8 mouse cellular contexts compared by ENCODE assay signal in the genomic region with DNA sequence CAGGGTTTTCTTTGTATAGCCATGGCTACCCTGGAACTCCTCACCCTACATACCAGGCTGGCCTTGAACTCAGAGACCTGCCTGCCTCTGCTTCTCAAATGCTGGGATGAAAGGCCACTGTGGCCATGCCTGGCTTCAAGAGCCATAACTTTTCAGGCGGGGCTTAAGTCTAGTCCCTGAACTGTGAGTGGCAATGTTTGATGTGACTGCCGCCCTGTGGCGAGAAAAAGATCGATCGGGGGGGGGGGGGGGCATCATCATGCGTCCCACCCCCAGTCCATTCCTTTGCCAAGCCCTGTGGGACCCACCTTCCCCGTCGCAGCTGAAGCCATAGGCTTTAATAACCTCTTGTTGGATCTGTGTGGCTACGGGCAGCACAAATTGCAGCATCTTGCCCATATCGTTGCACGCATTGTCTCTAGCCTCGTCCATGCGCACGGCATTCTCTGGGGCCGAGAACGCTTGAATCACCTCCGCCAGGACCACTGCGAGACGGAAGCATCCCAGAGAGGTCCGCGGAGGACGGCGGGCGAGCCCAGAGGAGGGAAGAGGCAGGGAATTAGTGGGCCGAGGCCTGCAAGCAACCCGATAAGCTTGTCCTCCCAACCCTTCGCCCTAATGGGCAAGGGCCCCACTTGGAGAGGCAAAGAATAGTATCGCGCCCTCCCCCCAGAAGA. TPM values are rescaled to one million over a fixed set of nuclear protein-coding genes. Genes with fewer than 3 reads are reported as not detected.
DNase-seq lines count a peak whose midpoint lies in the region; ATAC-seq and TF ChIP-seq lines count a peak whose summit lies in the region.

No protein-coding gene starts in this region.

- peak overlapping the region; percentile 69 for H3K4me3 ChIP-seq in forebrain, postnatal 0 days (ENCODE audit: low read depth, low read length)
- peak overlapping the region; percentile 60 for H3K4me3 ChIP-seq in stomach, embryonic 15.5 days (replicated peaks)

- DNase-seq in frontal cortex, postnatal 36 days (ENCODE audit: low spot score in 2 of 2) = no peak
- DNase-seq in B cell, adult 2 months = peak; percentile 62 to 72
- DNase-seq in brain, adult 2 months (ENCODE audit: low read depth, low spot score) = peak; percentile 85
- peak; percentile 80 for DNase-seq in forebrain, postnatal 0 days
- DNase-seq in kidney, postnatal 14 days = peak; percentile 63

- peak overlapping the region; percentile 97 for H3K9ac ChIP-seq in forebrain, postnatal 0 days
- peak overlapping the region; percentile 77 for H3K9ac ChIP-seq in stomach, embryonic 15.5 days

- peaks cover 26% of the 10 kb centered on the region for H3K36me3 ChIP-seq in forebrain, postnatal 0 days (ENCODE audit: insufficient read depth)
- H3K36me3 ChIP-seq in stomach, embryonic 15.5 days = peaks cover 24% of the 10 kb centered on the region

- ATAC-seq in frontal cortex, adult (ENCODE audit: low TSS enrichment) = peak; percentile 10; the same call in 1 of the 2 replicates
- peak; percentile 28 for ATAC-seq in forebrain, postnatal 0 days
- peak; percentile 47 for ATAC-seq in megakaryocyte progenitor cell, adult 5-6 weeks (replicated peaks; ENCODE audit: poor library complexity)
- ATAC-seq in stomach, embryonic 15.5 days (ENCODE audit: insufficient read depth, low FRiP score, low read depth) = peak; percentile 6

- no peaks in the 10 kb centered on the region for H3K9me3 ChIP-seq in forebrain, postnatal 0 days (ENCODE audit: low read length)
- H3K9me3 ChIP-seq in stomach, embryonic 15.5 days = no peaks in the 10 kb centered on the region

- under 1% methylated on average over 29 of the region's 29 CpGs for WGBS in forebrain, postnatal 0 days
- under 1% methylated on average over 29 of the region's 29 CpGs for WGBS in stomach, embryonic 15.5 days

- TF ChIP-seq CTCF in forebrain, postnatal 0 days (IDR thresholded peaks at IDR 0.05; ENCODE audit: low read depth) = peak; percentile 74

- peaks cover 6% of the 10 kb centered on the region; the same call in 1 of the 2 replicates for H3K4me1 ChIP-seq in forebrain, postnatal 0 days (ENCODE audit: insufficient read depth)
- H3K4me1 ChIP-seq in stomach, embryonic 15.5 days = peaks cover 23% of the 10 kb centered on the region

- H3K27ac ChIP-seq in forebrain, postnatal 0 days (ENCODE audit: low read depth, low read length) = peak overlapping the region; percentile 100
- H3K27ac ChIP-seq in stomach, embryonic 15.5 days = peak overlapping the region; percentile 99

- H3K4me2 ChIP-seq in forebrain, postnatal 0 days (ENCODE audit: low read depth) = peak overlapping the region; percentile 83
- peak overlapping the region; percentile 78 for H3K4me2 ChIP-seq in stomach, embryonic 15.5 days

- no peaks in the 10 kb centered on the region for H3K27me3 ChIP-seq in forebrain, postnatal 0 days (ENCODE audit: insufficient read depth, low read length)
- no peaks in the 10 kb centered on the region for H3K27me3 ChIP-seq in stomach, embryonic 15.5 days (replicated peaks)

RNA-seq across cellular contexts. Expression of a gene that starts 0.8 kb away (rescaled TPM):
- total RNA-seq in forebrain, postnatal 0 days (2014; rRNA removed) = 257 and 314 TPM in 2 replicates
- polyA plus RNA-seq in forebrain, postnatal 0 days (2015; fragmentation: Nextera tagmentation; extraction: Ambion mirVana) = 699 and 862 TPM in 2 replicates
- 171 and 179 TPM in 2 replicates for total RNA-seq in megakaryocyte progenitor cell, adult 5-6 weeks (2015)
- 99.5 and 133 TPM in 2 replicates for total RNA-seq in megakaryocyte progenitor cell, adult 5-6 weeks (2017)
- 331 and 401 TPM in 2 replicates for polyA plus RNA-seq in stomach, embryonic 15.5 days (2015; fragmentation: Nextera tagmentation; extraction: Ambion mirVana)

RNA-seq across cellular contexts. Expression of a gene that starts 1.8 kb away (rescaled TPM):
- total RNA-seq in forebrain, postnatal 0 days (2014; rRNA removed) = 2.2 and 2.9 TPM in 2 replicates
- polyA plus RNA-seq in forebrain, postnatal 0 days (2015; fragmentation: Nextera tagmentation; extraction: Ambion mirVana) = 3.6 and 3.8 TPM in 2 replicates
- total RNA-seq in megakaryocyte progenitor cell, adult 5-6 weeks (2015) = 115 and 121 TPM in 2 replicates
- 398 and 466 TPM in 2 replicates for total RNA-seq in megakaryocyte progenitor cell, adult 5-6 weeks (2017)
- 19.0 and 19.8 TPM in 2 replicates for polyA plus RNA-seq in stomach, embryonic 15.5 days (2015; fragmentation: Nextera tagmentation; extraction: Ambion mirVana)

RNA-seq across cellular contexts. Expression of a gene that starts 15.5 kb away (rescaled TPM):
- total RNA-seq in forebrain, postnatal 0 days (2014; rRNA removed) = not detected in 2 replicates
- polyA plus RNA-seq in forebrain, postnatal 0 days (2015; fragmentation: Nextera tagmentation; extraction: Ambion mirVana) = 0.11 TPM in 1 of 2 replicates, not detected in the other
- not detected in 2 replicates for total RNA-seq in megakaryocyte progenitor cell, adult 5-6 weeks (2015)
- not detected in 2 replicates for total RNA-seq in megakaryocyte progenitor cell, adult 5-6 weeks (2017)
- polyA plus RNA-seq in stomach, embryonic 15.5 days (2015; fragmentation: Nextera tagmentation; extraction: Ambion mirVana) = not detected in 2 replicates

RNA-seq across cellular contexts. Expression of a gene that starts 16.0 kb away (rescaled TPM):
- 15.0 and 16.7 TPM in 2 replicates for total RNA-seq in forebrain, postnatal 0 days (2014; rRNA removed)
- 19.3 and 24.2 TPM in 2 replicates for polyA plus RNA-seq in forebrain, postnatal 0 days (2015; fragmentation: Nextera tagmentation; extraction: Ambion mirVana)
- 25.2 and 25.7 TPM in 2 replicates for total RNA-seq in megakaryocyte progenitor cell, adult 5-6 weeks (2015)
- 1.2 and 2.9 TPM in 2 replicates for total RNA-seq in megakaryocyte progenitor cell, adult 5-6 weeks (2017)
- 13.9 and 16.2 TPM in 2 replicates for polyA plus RNA-seq in stomach, embryonic 15.5 days (2015; fragmentation: Nextera tagmentation; extraction: Ambion mirVana)

RNA-seq across cellular contexts. Expression of a gene that starts 28.2 kb away (rescaled TPM):
- 200 and 215 TPM in 2 replicates for total RNA-seq in forebrain, postnatal 0 days (2014; rRNA removed)
- polyA plus RNA-seq in forebrain, postnatal 0 days (2015; fragmentation: Nextera tagmentation; extraction: Ambion mirVana) = 271 TPM in 2 replicates
- 229 and 271 TPM in 2 replicates for total RNA-seq in megakaryocyte progenitor cell, adult 5-6 weeks (2015)
- total RNA-seq in megakaryocyte progenitor cell, adult 5-6 weeks (2017) = 335 and 374 TPM in 2 replicates
- polyA plus RNA-seq in stomach, embryonic 15.5 days (2015; fragmentation: Nextera tagmentation; extraction: Ambion mirVana) = 355 and 390 TPM in 2 replicates

Comparison
In these comparisons a context has a peak if more than half of its experiments do, and no peak if none do; other contexts are left out.
1. DNase-seq: peak in B cell, adult 2 months (2 of 2), brain, adult 2 months (single experiment), forebrain, postnatal 0 days (single experiment) and kidney, postnatal 14 days (single experiment); none in frontal cortex, postnatal 36 days (0 of 2).
2. RNA of a gene that starts 1.8 kb away (total RNA-seq): 115 to 466 TPM in megakaryocyte progenitor cell, adult 5-6 weeks; 2.2 to 2.9 TPM in forebrain, postnatal 0 days; every median in the first group is over 10 times any median in the second.
3. Peak in every context shown above with its lines, with median percentiles within 50 percentile points of each other: ATAC-seq.